ENCODE assay signal across 9 mouse cellular contexts in the genomic region with DNA sequence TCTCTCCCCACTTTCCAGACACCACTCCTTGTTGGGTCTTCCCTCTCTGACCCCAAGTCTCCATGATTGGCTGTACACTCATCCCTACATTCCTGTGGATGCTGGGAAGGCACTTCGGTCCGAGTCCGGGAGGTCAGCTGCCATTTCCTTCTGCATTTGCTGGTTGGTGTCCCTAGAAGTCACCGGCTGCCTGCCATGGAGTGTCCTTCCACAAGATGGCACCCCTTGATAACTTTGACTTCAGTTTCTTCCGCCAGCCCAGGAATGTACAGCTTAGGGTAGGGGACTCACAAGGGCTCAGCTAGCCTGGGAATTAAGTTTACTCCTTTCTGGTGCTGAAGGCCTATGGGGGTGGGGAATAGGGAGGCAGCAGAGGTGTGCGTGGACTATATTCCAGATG. TPM values are rescaled to one million over a fixed set of nuclear protein-coding genes. Genes with fewer than 3 reads are reported as not detected.
A peak's percentile ranks its signal among the peaks of the same experiment; 100 is the strongest.
DNase-seq lines count a peak whose midpoint lies in the region; ATAC-seq lines count a peak whose summit lies in the region.
"Had no signal": no experiment of that assay in that cellular context is flagged by ENCODE, and none has a peak within 500 bp of the region (broad histone marks: within the 10 kb centered on the region; RNA-seq: fewer than 3 reads in every experiment).

No protein-coding gene starts in this region.

- H3K9ac ChIP-seq in intestine, embryonic 16.5 days (ENCODE audit: low read depth, low read length), result no peak overlapping the region
- H3K9ac ChIP-seq in limb, embryonic 13.5 days, result no peak overlapping the region
- no peak overlapping the region for H3K9ac ChIP-seq in neural tube, embryonic 14.5 days (replicated peaks; ENCODE audit: low read depth, low read length)
- H3K9ac ChIP-seq: embryonic facial prominence, embryonic 13.5 days had no signal

- no peak overlapping the region for H3K4me2 ChIP-seq in intestine, embryonic 16.5 days (ENCODE audit: low read depth, low read length)
- no peak overlapping the region for H3K4me2 ChIP-seq in limb, embryonic 13.5 days (replicated peaks)
- no peak overlapping the region for H3K4me2 ChIP-seq in neural tube, embryonic 14.5 days (ENCODE audit: low read depth, low read length)
- H3K4me2 ChIP-seq: embryonic facial prominence, embryonic 13.5 days had no signal

- peak; percentile 79 for ATAC-seq in intestine, embryonic 16.5 days
- 0 out of 2 replicates have a peak, but pooled peaks have one; percentile 29 for ATAC-seq in limb, embryonic 13.5 days (ENCODE audit: low FRiP score, low read depth)
- peak; percentile 61; the same call in 1 of the 2 replicates for ATAC-seq in neural tube, embryonic 14.5 days (ENCODE audit: low read depth)

- H3K9me3 ChIP-seq in intestine, embryonic 16.5 days (ENCODE audit: control insufficient read depth, low read length), result no peaks in the 10 kb centered on the region
- no peaks in the 10 kb centered on the region for H3K9me3 ChIP-seq in limb, embryonic 13.5 days
- H3K9me3 ChIP-seq in neural tube, embryonic 14.5 days (ENCODE audit: control insufficient read depth, low read length), result no peaks in the 10 kb centered on the region
- H3K9me3 ChIP-seq: embryonic facial prominence, embryonic 13.5 days had no signal

- no peak overlapping the region for H3K4me3 ChIP-seq in intestine, embryonic 16.5 days (ENCODE audit: low read length)
- no peak overlapping the region for H3K4me3 ChIP-seq in limb, embryonic 13.5 days
- H3K4me3 ChIP-seq in neural tube, embryonic 14.5 days (ENCODE audit: low read depth, low read length), result no peak overlapping the region
- H3K4me3 ChIP-seq: embryonic facial prominence, embryonic 13.5 days had no signal

- H3K36me3 ChIP-seq in intestine, embryonic 16.5 days (ENCODE audit: control insufficient read depth, insufficient read depth, low read length), result no peaks in the 10 kb centered on the region
- H3K36me3 ChIP-seq in limb, embryonic 13.5 days, result no peaks in the 10 kb centered on the region
- H3K36me3 ChIP-seq in neural tube, embryonic 14.5 days (ENCODE audit: control insufficient read depth, insufficient read depth, low read length), result no peaks in the 10 kb centered on the region

- H3K4me1 ChIP-seq in intestine, embryonic 16.5 days (ENCODE audit: control insufficient read depth, insufficient read depth, low read length), result peaks cover 4% of the 10 kb centered on the region; the same call in 1 of the 2 replicates
- no peaks in the 10 kb centered on the region for H3K4me1 ChIP-seq in limb, embryonic 13.5 days
- H3K4me1 ChIP-seq in neural tube, embryonic 14.5 days (ENCODE audit: control insufficient read depth, insufficient read depth, low read length), result no peaks in the 10 kb centered on the region
- H3K4me1 ChIP-seq: embryonic facial prominence, embryonic 13.5 days had no signal

- H3K27me3 ChIP-seq in intestine, embryonic 16.5 days (replicated peaks; ENCODE audit: control insufficient read depth, insufficient read depth, low read length), result no peaks in the 10 kb centered on the region
- H3K27me3 ChIP-seq in limb, embryonic 13.5 days, result no peaks in the 10 kb centered on the region
- H3K27me3 ChIP-seq in neural tube, embryonic 14.5 days (ENCODE audit: control insufficient read depth, insufficient read depth, low read length), result no peaks in the 10 kb centered on the region

- 24% methylated on average over 6 of the region's 6 CpGs for WGBS in intestine, embryonic 16.5 days
- 18% methylated on average over 6 of the region's 6 CpGs for WGBS in limb, embryonic 13.5 days
- WGBS in neural tube, embryonic 14.5 days, result 24% methylated on average over 6 of the region's 6 CpGs

- no peak overlapping the region for H3K27ac ChIP-seq in intestine, embryonic 16.5 days (ENCODE audit: low read length)
- no peak overlapping the region for H3K27ac ChIP-seq in limb, embryonic 13.5 days
- no peak overlapping the region for H3K27ac ChIP-seq in neural tube, embryonic 14.5 days (ENCODE audit: low read depth, low read length)
- H3K27ac ChIP-seq: embryonic facial prominence, embryonic 13.5 days had no signal

- DNase-seq in spleen, adult 18-20 months, result peak; percentile 42 to 67
- no peak for DNase-seq in spleen, adult 12 weeks (ENCODE audit: low spot score)
- peak; percentile 76 to 81 for DNase-seq in cerebellum, adult 18-20 months
- DNase-seq in frontal cortex, adult 2 months (ENCODE audit: extremely low spot score in 1 of 2, low spot score in 1 of 2), result peak; percentile 31 to 81
- DNase-seq in thymus, postnatal 25 days, result peak; percentile 64

RNA-seq across cellular contexts. Expression of a gene that starts 13.9 kb away (rescaled TPM):
- polyA plus RNA-seq in frontal cortex, adult 2 months (2012; rRNA removed), result 5.2 and 11.0 TPM in 2 replicates
- polyA plus RNA-seq in intestine, embryonic 16.5 days (2015; fragmentation: Nextera tagmentation; extraction: Ambion mirVana), result 0.61 and 0.97 TPM in 2 replicates
- polyA plus RNA-seq in limb, embryonic 13.5 days (2015; fragmentation: Nextera tagmentation; extraction: Ambion mirVana), result 1.0 and 1.3 TPM in 2 replicates
- 2.1 and 2.3 TPM in 2 replicates for polyA plus RNA-seq in neural tube, embryonic 14.5 days (2014; fragmentation: Nextera tagmentation; extraction: Ambion mirVana)

RNA-seq across cellular contexts. Expression of a gene that starts 49.2 kb away (rescaled TPM):
- 1,066 and 1,088 TPM in 2 replicates for polyA plus RNA-seq in frontal cortex, adult 2 months (2012; rRNA removed)
- 648 and 718 TPM in 2 replicates for polyA plus RNA-seq in intestine, embryonic 16.5 days (2015; fragmentation: Nextera tagmentation; extraction: Ambion mirVana)
- polyA plus RNA-seq in limb, embryonic 13.5 days (2015; fragmentation: Nextera tagmentation; extraction: Ambion mirVana), result 920 and 928 TPM in 2 replicates
- polyA plus RNA-seq in neural tube, embryonic 14.5 days (2014; fragmentation: Nextera tagmentation; extraction: Ambion mirVana), result 1,519 and 1,581 TPM in 2 replicates

Comparison
In these comparisons a context has a peak if more than half of its experiments do, and no peak if none do; other contexts are left out.
1. ATAC-seq: peak in every context shown above with its lines; median percentile 79 in intestine, embryonic 16.5 days; 61 in neural tube, embryonic 14.5 days; 29 in limb, embryonic 13.5 days.